Mouse (Mus musculus): ENCODE data around the gene Cep63. TPM values are rescaled to one million over a fixed set of nuclear protein-coding genes. Genes with fewer than 3 reads are reported as not detected.

Gene Cep63
- polyA plus RNA-seq, 1 experiment, result 4.1 TPM

GRCm38 (mm10) chr9:102547028-102547354 lies 79.3 kb downstream of the Cep63 start:
- Histone ChIP-seq H3K4me3 (ENCODE audit: extremely low read depth, insufficient read depth, insufficient read length) (no peak overlapping the region), H3K36me3 (ENCODE audit: control insufficient read depth, insufficient read depth, low read length) (no peaks in the 10 kb centered on the region), H3K4me1 (ENCODE audit: control insufficient read depth, insufficient read depth, insufficient read length) (peaks cover 7% of the 10 kb centered on the region; the same call in 1 of the 2 replicates), H3K27me3 (ENCODE audit: control insufficient read depth, insufficient read depth, low read length) (0 out of 2 replicates have a peak, but pooled peaks cover 1% of the 10 kb centered on the region), H3K27ac (ENCODE audit: insufficient read depth, low read length) (no peak overlapping the region)
- no peak for DNase-seq (ENCODE audit: low read depth in 1 of 2, low spot score in 2 of 2)
- TF ChIP-seq POLR2A (IDR thresholded peaks at IDR 0.05; ENCODE audit: low read depth, low read length) (no peak), CTCF (IDR thresholded peaks at IDR 0.05; ENCODE audit: extremely low read depth, insufficient read depth, insufficient read length, insufficient replicate concordance) (no peak)
- WGBS, result 78% methylated on average over 7 of the region's 7 CpGs

- Histone ChIP-seq H3K36me3 (ENCODE audit: control insufficient read depth, insufficient read depth, low read length) (no peaks in the 10 kb centered on the region), H3K4me3 (ENCODE audit: extremely low read depth, insufficient read depth, insufficient read length) (no peak overlapping the region), H3K4me1 (ENCODE audit: control insufficient read depth, insufficient read depth, insufficient read length) (peaks cover 10% of the 10 kb centered on the region; the same call in 1 of the 2 replicates), H3K27ac (ENCODE audit: insufficient read depth, low read length) (no peak overlapping the region), H3K27me3 (ENCODE audit: control insufficient read depth, insufficient read depth, low read length) (0 out of 2 replicates have a peak, but pooled peaks cover 1% of the 10 kb centered on the region)
- DNase-seq (ENCODE audit: low read depth in 1 of 2, low spot score in 2 of 2), result no peak
- 66% methylated on average over 20 of the region's 20 CpGs for WGBS
- TF ChIP-seq POLR2A (IDR thresholded peaks at IDR 0.05; ENCODE audit: low read depth, low read length) (no peak), CTCF (IDR thresholded peaks at IDR 0.05; ENCODE audit: extremely low read depth, insufficient read depth, insufficient read length, insufficient replicate concordance) (no peak)
Observed at GRCm38 (mm10) chr9:102546256-102547027, 79.9 kb downstream of the Cep63 start.

- 12% methylated on average over 22 of the region's 22 CpGs for WGBS
- Histone ChIP-seq H3K27ac (ENCODE audit: insufficient read depth, low read length) (no peak overlapping the region), H3K27me3 (ENCODE audit: control insufficient read depth, insufficient read depth, low read length) (0 out of 2 replicates have a peak, but pooled peaks cover 1% of the 10 kb centered on the region), H3K4me3 (ENCODE audit: extremely low read depth, insufficient read depth, insufficient read length) (no peak overlapping the region), H3K4me1 (ENCODE audit: control insufficient read depth, insufficient read depth, insufficient read length) (peaks cover 10% of the 10 kb centered on the region; the same call in 1 of the 2 replicates), H3K36me3 (ENCODE audit: control insufficient read depth, insufficient read depth, low read length) (no peaks in the 10 kb centered on the region)
- no peak for DNase-seq (ENCODE audit: low read depth in 1 of 2, low spot score in 2 of 2)
- TF ChIP-seq CTCF (IDR thresholded peaks at IDR 0.05; ENCODE audit: extremely low read depth, insufficient read depth, insufficient read length, insufficient replicate concordance), result no peak
- no peak for TF ChIP-seq POLR2A (IDR thresholded peaks at IDR 0.05; ENCODE audit: low read depth, low read length)
Observed at GRCm38 (mm10) chr9:102545406-102546255, 80.7 kb downstream of the Cep63 start.

GRCm38 (mm10) chr9:102544773-102545366 lies 81.5 kb downstream of the Cep63 start:
- no peak overlapping the region for H3K4me3 ChIP-seq (ENCODE audit: extremely low read depth, insufficient read depth, insufficient read length)
- no peaks in the 10 kb centered on the region for H3K36me3 ChIP-seq (ENCODE audit: control insufficient read depth, insufficient read depth, low read length)
- 4% methylated on average over 26 of the region's 26 CpGs for WGBS
- H3K27me3 ChIP-seq (ENCODE audit: control insufficient read depth, insufficient read depth, low read length), result 0 out of 2 replicates have a peak, but pooled peaks cover 1% of the 10 kb centered on the region
- peaks cover 10% of the 10 kb centered on the region; the same call in 1 of the 2 replicates for H3K4me1 ChIP-seq (ENCODE audit: control insufficient read depth, insufficient read depth, insufficient read length)
- peak; percentile 45 to 78 for DNase-seq (ENCODE audit: low read depth in 1 of 2, low spot score in 2 of 2)
- TF ChIP-seq POLR2A (IDR thresholded peaks at IDR 0.05; ENCODE audit: low read depth, low read length), result no peak
- TF ChIP-seq CTCF (IDR thresholded peaks at IDR 0.05; ENCODE audit: extremely low read depth, insufficient read depth, insufficient read length, insufficient replicate concordance), result peak; percentile 91
- no peak overlapping the region for H3K27ac ChIP-seq (ENCODE audit: insufficient read depth, low read length)

- no peak overlapping the region for H3K27ac ChIP-seq (ENCODE audit: insufficient read depth, low read length)
- TF ChIP-seq POLR2A (IDR thresholded peaks at IDR 0.05; ENCODE audit: low read depth, low read length) (no peak), CTCF (IDR thresholded peaks at IDR 0.05; ENCODE audit: extremely low read depth, insufficient read depth, insufficient read length, insufficient replicate concordance) (no peak)
- H3K36me3 ChIP-seq (ENCODE audit: control insufficient read depth, insufficient read depth, low read length), result no peaks in the 10 kb centered on the region
- WGBS, result 34% methylated on average over 11 of the region's 11 CpGs
- H3K4me1 ChIP-seq (ENCODE audit: control insufficient read depth, insufficient read depth, insufficient read length), result peaks cover 10% of the 10 kb centered on the region; the same call in 1 of the 2 replicates
- no peak overlapping the region for H3K4me3 ChIP-seq (ENCODE audit: extremely low read depth, insufficient read depth, insufficient read length)
- DNase-seq (ENCODE audit: low read depth in 1 of 2, low spot score in 2 of 2), result no peak
- H3K27me3 ChIP-seq (ENCODE audit: control insufficient read depth, insufficient read depth, low read length), result 0 out of 2 replicates have a peak, but pooled peaks cover 1% of the 10 kb centered on the region
Observed at GRCm38 (mm10) chr9:102544116-102544772, 82.1 kb downstream of the Cep63 start.

DNA sequence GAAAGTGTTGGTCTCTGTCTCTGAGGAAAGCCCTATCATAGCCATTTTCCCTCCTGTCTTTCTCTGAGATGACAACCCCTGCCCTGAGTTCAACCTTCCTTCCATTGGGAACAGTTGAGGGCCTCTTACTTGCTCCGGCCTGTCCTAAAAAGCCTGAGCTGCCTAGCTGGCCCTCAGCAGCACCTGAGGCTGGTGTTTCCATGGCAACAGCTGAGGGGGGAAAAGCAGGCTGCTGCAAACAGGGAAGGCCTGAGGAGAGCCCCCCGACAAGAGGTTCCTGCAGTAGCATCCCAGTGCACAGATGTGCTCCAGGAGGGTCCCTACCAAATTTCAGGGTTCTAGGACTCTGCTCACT lies 82.6 kb downstream of the Cep63 start:
- 83% methylated on average over 2 of the region's 2 CpGs for WGBS
- H3K36me3 ChIP-seq (ENCODE audit: control insufficient read depth, insufficient read depth, low read length), result no peaks in the 10 kb centered on the region
- H3K27ac ChIP-seq (ENCODE audit: insufficient read depth, low read length), result no peak overlapping the region
- 0 out of 2 replicates have a peak, but pooled peaks cover 1% of the 10 kb centered on the region for H3K27me3 ChIP-seq (ENCODE audit: control insufficient read depth, insufficient read depth, low read length)
- no peak for DNase-seq (ENCODE audit: low read depth in 1 of 2, low spot score in 2 of 2)
- H3K4me3 ChIP-seq (ENCODE audit: extremely low read depth, insufficient read depth, insufficient read length), result no peak overlapping the region
- peaks cover 10% of the 10 kb centered on the region; the same call in 1 of the 2 replicates for H3K4me1 ChIP-seq (ENCODE audit: control insufficient read depth, insufficient read depth, insufficient read length)
- no peak for TF ChIP-seq CTCF (IDR thresholded peaks at IDR 0.05; ENCODE audit: extremely low read depth, insufficient read depth, insufficient read length, insufficient replicate concordance)
- TF ChIP-seq POLR2A (IDR thresholded peaks at IDR 0.05; ENCODE audit: low read depth, low read length), result no peak

All from spleen, adult 2 months (tissue).